Mouse (Mus musculus) heart, embryonic 12.5 days (tissue): ENCODE data around the gene Scamp2. TPM values are rescaled to one million over a fixed set of nuclear protein-coding genes. Genes with fewer than 3 reads are reported as not detected.

ENCODE experiments used
- ATAC-seq: fragments of 200-750 bp; cut with Nextera tagmentation; 2 replicates; pipeline ENCODE4 v1.8.0; 2017; ENCODE audit warnings: moderate TSS enrichment, moderate library complexity; ENCODE audit not compliant: insufficient number of reproducible peaks, low FRiP score
- H3K27ac ChIP-seq: fragments of 300-500 bp; sonication (generic); 2 replicates; pipeline ENCODE4 v1.5.1; 2016; ENCODE audit warnings: mild to moderate bottlenecking, moderate library complexity; ENCODE audit not compliant: poor library complexity, severe bottlenecking
- H3K27me3 ChIP-seq: fragments of 300-500 bp; sonication (generic); replicated peaks from 2 replicates; pipeline ENCODE4 v1.6.1; 2016; ENCODE audit warnings: mild to moderate bottlenecking, moderate library complexity
- H3K36me3 ChIP-seq: fragments of 300-500 bp; sonication (generic); 2 replicates; pipeline ENCODE4 v1.6.1; 2016; ENCODE audit warnings: mild to moderate bottlenecking, moderate library complexity
- H3K4me1 ChIP-seq: fragments of 300-500 bp; sonication (generic); replicated peaks from 2 replicates; pipeline ENCODE4 v1.6.1; 2016; ENCODE audit warnings: mild to moderate bottlenecking
- H3K4me2 ChIP-seq: fragments of 300-500 bp; sonication (generic); 2 replicates; pipeline ENCODE4 v1.6.1; 2016; ENCODE audit warnings: mild to moderate bottlenecking, moderate library complexity
- H3K4me3 ChIP-seq: fragments of 300-500 bp; sonication (generic); 2 replicates; pipeline ENCODE4 v1.5.1; 2016; ENCODE audit warnings: mild to moderate bottlenecking
- H3K9ac ChIP-seq: fragments of 300-500 bp; sonication (generic); 2 replicates; pipeline ENCODE4 v1.6.1; 2016; ENCODE audit warnings: mild to moderate bottlenecking, moderate library complexity
- H3K9me3 ChIP-seq: fragments of 300-500 bp; sonication (generic); replicated peaks from 2 replicates; pipeline ENCODE4 v1.6.1; 2016; ENCODE audit warnings: mild to moderate bottlenecking, moderate library complexity
- WGBS: fragments of 180-500 bp; shearing (Covaris S2); methylation state at CpG from one replicate; pipeline ENCODE4 v1.1.7; 2016; 5-methylcytosine and 5-hydroxymethylcytosine counted together
- polyA plus RNA-seq: library from polyadenylated mRNA; unstranded; fragments of >200 nt; fragmentation: Nextera tagmentation; extraction: Ambion mirVana; gene quantifications from 2 replicates; pipeline ENCODE4 v1.2.1, GENCODE M21; 2016

Gene Scamp2
- polyA plus RNA-seq, 1 experiment from 2014 or later, result 52.5 TPM

- 0 out of 2 replicates have a peak, but pooled peaks have one; percentile 13 for ATAC-seq
- no peak overlapping the region for H3K9ac ChIP-seq
- H3K36me3 ChIP-seq, result no peaks in the 10 kb centered on the region
- no peak overlapping the region for H3K4me3 ChIP-seq
- H3K4me1 ChIP-seq, result 0 out of 2 replicates have a peak, but pooled peaks cover 2% of the 10 kb centered on the region
- no peak overlapping the region for H3K27ac ChIP-seq
- H3K9me3 ChIP-seq, result no peaks in the 10 kb centered on the region
- 73% methylated on average over 7 of the region's 7 CpGs for WGBS
- H3K27me3 ChIP-seq, result peaks cover 22% of the 10 kb centered on the region
- no peak overlapping the region for H3K4me2 ChIP-seq
These were observed 53.2 kb downstream of the Scamp2 start for GRCm38 (mm10) chr9:57613975-57614374.

- H3K4me1 ChIP-seq, result 0 out of 2 replicates have a peak, but pooled peaks cover 2% of the 10 kb centered on the region
- no peak for ATAC-seq
- no peak overlapping the region for H3K4me2 ChIP-seq
- 77% methylated on average over 4 of the region's 4 CpGs for WGBS
- H3K36me3 ChIP-seq, result no peaks in the 10 kb centered on the region
- no peaks in the 10 kb centered on the region for H3K9me3 ChIP-seq
- H3K4me3 ChIP-seq, result no peak overlapping the region
- no peak overlapping the region for H3K27ac ChIP-seq
- H3K9ac ChIP-seq, result no peak overlapping the region
- peaks cover 19% of the 10 kb centered on the region for H3K27me3 ChIP-seq
These were observed 54.0 kb downstream of the Scamp2 start for GRCm38 (mm10) chr9:57614786-57615185.

GRCm38 (mm10) chr9:57617556-57618169 lies 56.9 kb downstream of the Scamp2 start:
- Histone ChIP-seq H3K36me3 (no peaks in the 10 kb centered on the region), H3K9ac (no peak overlapping the region), H3K27me3 (peaks cover 10% of the 10 kb centered on the region; the same call in 1 of the 2 replicates), H3K4me1 (no peaks in the 10 kb centered on the region), H3K4me3 (no peak overlapping the region), H3K9me3 (no peaks in the 10 kb centered on the region), H3K27ac (no peak overlapping the region), H3K4me2 (no peak overlapping the region)
- ATAC-seq, result no peak
- WGBS, result 74% methylated on average over 8 of the region's 8 CpGs

- H3K4me1 ChIP-seq, result no peaks in the 10 kb centered on the region
These were observed 58.1 kb downstream of the Scamp2 start for GRCm38 (mm10) chr9:57618854-57619253.

GRCm38 (mm10) chr9:57620674-57621073 lies 59.9 kb downstream of the Scamp2 start, which contains the start of gene Lman1l:
Gene Lman1l (minus strand): TSS chr9:57620774.
- H3K4me1 ChIP-seq, result no peaks in the 10 kb centered on the region
- H3K9ac ChIP-seq, result no peak within 1 kb of the TSS
- no peak within 1 kb of the TSS for H3K4me2 ChIP-seq
- no peaks in the 10 kb centered on the region for H3K9me3 ChIP-seq
- H3K4me3 ChIP-seq, result no peak within 1 kb of the TSS
- no peak within 1 kb of the TSS for H3K27ac ChIP-seq
- H3K27me3 ChIP-seq, result 0 out of 2 replicates have a peak, but pooled peaks cover 3% of the 10 kb centered on the region
- no peak for ATAC-seq
- 84% methylated on average over 5 of the region's 5 CpGs for WGBS
- H3K36me3 ChIP-seq, result peaks cover 16% of the 10 kb centered on the region

More at GRCm38 (mm10) chr9:57618854-57619253, 58.1 kb downstream of the Scamp2 start:
- Histone ChIP-seq H3K27me3 (peaks cover 5% of the 10 kb centered on the region; the same call in 1 of the 2 replicates), H3K9me3 (no peaks in the 10 kb centered on the region), H3K27ac (no peak overlapping the region), H3K9ac (no peak overlapping the region), H3K4me3 (no peak overlapping the region), H3K36me3 (peaks cover 2% of the 10 kb centered on the region; the same call in 1 of the 2 replicates), H3K4me2 (no peak overlapping the region)
- no peak for ATAC-seq
- WGBS, result 72% methylated on average over 8 of the region's 8 CpGs

GRCm38 (mm10) chr9:57624295-57624694 lies 63.6 kb downstream of the Scamp2 start:
- H3K9ac ChIP-seq, result no peak overlapping the region
- WGBS, result 90% methylated on average over 7 of the region's 7 CpGs
- H3K27ac ChIP-seq, result no peak overlapping the region
- H3K9me3 ChIP-seq, result no peaks in the 10 kb centered on the region
- no peak for ATAC-seq
- peaks cover 51% of the 10 kb centered on the region for H3K36me3 ChIP-seq
- no peak overlapping the region for H3K4me3 ChIP-seq
- H3K27me3 ChIP-seq, result no peaks in the 10 kb centered on the region
- H3K4me1 ChIP-seq, result no peaks in the 10 kb centered on the region
- no peak overlapping the region for H3K4me2 ChIP-seq

GRCm38 (mm10) chr9:57625674-57626500 lies 65.1 kb downstream of the Scamp2 start:
- no peak overlapping the region for H3K9ac ChIP-seq
- H3K27me3 ChIP-seq, result no peaks in the 10 kb centered on the region
- no peak for ATAC-seq
- no peak overlapping the region for H3K4me3 ChIP-seq
- no peaks in the 10 kb centered on the region for H3K4me1 ChIP-seq
- peaks cover 67% of the 10 kb centered on the region for H3K36me3 ChIP-seq
- H3K27ac ChIP-seq, result no peak overlapping the region
- no peak overlapping the region for H3K4me2 ChIP-seq
- H3K9me3 ChIP-seq, result no peaks in the 10 kb centered on the region
- 83% methylated on average over 15 of the region's 15 CpGs for WGBS

- Histone ChIP-seq H3K27me3 (no peaks in the 10 kb centered on the region), H3K4me2 (no peak overlapping the region), H3K4me3 (no peak overlapping the region), H3K9me3 (no peaks in the 10 kb centered on the region), H3K4me1 (no peaks in the 10 kb centered on the region), H3K27ac (no peak overlapping the region), H3K36me3 (peaks cover 75% of the 10 kb centered on the region), H3K9ac (no peak overlapping the region)
- WGBS, result 89% methylated on average over 17 of the region's 17 CpGs
- no peak for ATAC-seq
These were observed 66.4 kb downstream of the Scamp2 start for GRCm38 (mm10) chr9:57627191-57627590.

GRCm38 (mm10) chr9:57627892-57628291 lies 67.1 kb downstream of the Scamp2 start:
- peaks cover 75% of the 10 kb centered on the region for H3K36me3 ChIP-seq
- H3K4me3 ChIP-seq, result no peak overlapping the region
- ATAC-seq, result no peak
- no peaks in the 10 kb centered on the region for H3K27me3 ChIP-seq
- H3K4me2 ChIP-seq, result no peak overlapping the region
- no peak overlapping the region for H3K27ac ChIP-seq
- H3K9ac ChIP-seq, result no peak overlapping the region
- 88% methylated on average over 11 of the region's 11 CpGs for WGBS
- no peaks in the 10 kb centered on the region for H3K9me3 ChIP-seq
- peaks cover 3% of the 10 kb centered on the region; the same call in 1 of the 2 replicates for H3K4me1 ChIP-seq

GRCm38 (mm10) chr9:57628717-57629116 lies 68.0 kb downstream of the Scamp2 start:
- Histone ChIP-seq H3K4me2 (no peak overlapping the region), H3K4me1 (peaks cover 11% of the 10 kb centered on the region), H3K9me3 (no peaks in the 10 kb centered on the region), H3K4me3 (no peak overlapping the region), H3K9ac (no peak overlapping the region), H3K36me3 (peaks cover 75% of the 10 kb centered on the region), H3K27ac (no peak overlapping the region), H3K27me3 (no peaks in the 10 kb centered on the region)
- WGBS, result 84% methylated on average over 12 of the region's 12 CpGs
- no peak for ATAC-seq

- ATAC-seq, result peak; percentile 43
- 71% methylated on average over 14 of the region's 14 CpGs for WGBS
- H3K27ac ChIP-seq, result no peak overlapping the region
- H3K27me3 ChIP-seq, result no peaks in the 10 kb centered on the region
- no peak overlapping the region for H3K4me2 ChIP-seq
- H3K9me3 ChIP-seq, result no peaks in the 10 kb centered on the region
- no peak overlapping the region for H3K4me3 ChIP-seq
- peaks cover 17% of the 10 kb centered on the region for H3K4me1 ChIP-seq
- peaks cover 71% of the 10 kb centered on the region for H3K36me3 ChIP-seq
- H3K9ac ChIP-seq, result no peak overlapping the region
These were observed 68.6 kb downstream of the Scamp2 start for GRCm38 (mm10) chr9:57629118-57629874.
